Mouse (Mus musculus): ENCODE measurements around the gene Mmd2. TPM values are rescaled to one million over a fixed set of nuclear protein-coding genes. Genes with fewer than 3 reads are reported as not detected.

Mmd2 gene
- polyA plus RNA-seq, 1 experiment from 2014 or later = 2.0 TPM

DNA sequence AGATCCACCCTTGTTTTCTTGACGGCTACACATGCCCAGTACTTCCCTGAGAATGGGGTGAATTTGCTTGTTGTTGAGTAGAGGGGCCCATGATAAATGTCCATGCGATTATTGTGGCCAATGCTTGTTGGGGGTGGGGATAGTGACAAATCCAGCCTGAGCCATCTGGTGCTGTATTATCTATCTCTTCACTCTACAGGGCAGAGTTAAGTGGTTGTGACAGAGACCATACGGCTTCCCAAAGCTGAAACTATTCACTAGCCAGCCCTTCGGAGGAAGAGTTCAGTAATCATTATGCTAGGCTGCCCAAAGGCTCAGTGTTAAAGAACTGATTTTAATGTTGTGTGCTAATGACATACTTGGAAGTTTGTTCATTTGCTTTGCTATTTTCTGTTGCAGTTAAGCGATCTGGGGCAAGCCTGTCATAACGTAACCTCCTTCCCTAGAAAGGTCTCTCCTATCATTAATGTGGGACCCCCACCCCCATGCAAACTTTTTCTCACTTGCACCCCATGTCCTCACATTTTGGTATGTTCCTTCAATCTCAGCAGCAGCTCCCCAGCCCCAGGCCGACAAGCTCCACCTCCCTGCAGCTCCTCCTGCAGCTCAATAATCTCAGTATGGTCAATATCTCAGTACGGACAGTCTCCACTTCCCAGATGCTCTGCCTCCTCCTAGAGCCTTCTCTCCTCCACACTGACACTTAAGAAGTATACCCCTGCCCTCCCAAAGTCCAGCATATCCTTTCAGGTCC is 83.7 kb downstream of the Mmd2 start:
- no peaks in the 10 kb centered on the region for H3K36me3 ChIP-seq (replicated peaks)
- no peak overlapping the region for H3K4me3 ChIP-seq
- 86% methylated on average over 8 of the region's 8 CpGs for whole genome bisulfite sequencing
- peaks cover 24% of the 10 kb centered on the region for H3K27me3 ChIP-seq (ENCODE audit: poor library complexity, severe bottlenecking)
- DNase-seq (ENCODE audit: extremely low spot score, low spot score) = no peak
- H3K27ac ChIP-seq = no peak overlapping the region
- peaks cover 3% of the 10 kb centered on the region for H3K4me1 ChIP-seq
- H3K9me3 ChIP-seq = peaks cover 4% of the 10 kb centered on the region

- no peaks in the 10 kb centered on the region for H3K27me3 ChIP-seq (ENCODE audit: poor library complexity, severe bottlenecking)
- WGBS = 88% methylated on average over 11 of the region's 11 CpGs
- H3K9me3 ChIP-seq = no peaks in the 10 kb centered on the region
- no peak overlapping the region for H3K27ac ChIP-seq
- H3K4me3 ChIP-seq = no peak overlapping the region
- DNase-seq (ENCODE audit: extremely low spot score, low spot score) = no peak
- no peaks in the 10 kb centered on the region for H3K4me1 ChIP-seq
- no peaks in the 10 kb centered on the region for H3K36me3 ChIP-seq (replicated peaks)
These were observed 87.3 kb downstream of the Mmd2 start for GRCm38 (mm10) chr5:142521195-142521866.

DNA sequence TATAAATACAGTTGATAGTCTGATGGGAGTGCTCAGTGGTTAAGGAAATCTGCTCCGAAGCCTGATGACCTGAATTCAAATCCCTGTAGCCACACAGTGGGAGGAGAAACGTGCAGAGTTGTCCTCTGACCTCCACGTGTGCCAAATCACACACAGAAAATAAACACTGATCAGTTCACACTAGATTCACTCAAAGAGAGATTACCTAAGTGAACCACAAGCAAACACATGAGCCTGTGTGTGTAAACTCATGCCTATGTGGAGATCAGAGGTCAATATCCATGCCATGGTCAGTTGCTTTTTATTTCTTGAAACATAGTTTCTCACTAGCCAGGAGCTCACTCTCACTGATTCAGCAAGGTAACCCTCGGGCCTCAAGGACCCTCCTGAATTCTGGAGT is 88.2 kb downstream of the Mmd2 start:
- Histone ChIP-seq H3K4me3 (no peak overlapping the region), H3K9me3 (no peaks in the 10 kb centered on the region), H3K27ac (no peak overlapping the region), H3K36me3 (replicated peaks) (no peaks in the 10 kb centered on the region), H3K27me3 (ENCODE audit: poor library complexity, severe bottlenecking) (no peaks in the 10 kb centered on the region), H3K4me1 (no peaks in the 10 kb centered on the region)
- WGBS = 82% methylated on average over 4 of the region's 4 CpGs
- DNase-seq (ENCODE audit: extremely low spot score, low spot score) = no peak

DNA sequence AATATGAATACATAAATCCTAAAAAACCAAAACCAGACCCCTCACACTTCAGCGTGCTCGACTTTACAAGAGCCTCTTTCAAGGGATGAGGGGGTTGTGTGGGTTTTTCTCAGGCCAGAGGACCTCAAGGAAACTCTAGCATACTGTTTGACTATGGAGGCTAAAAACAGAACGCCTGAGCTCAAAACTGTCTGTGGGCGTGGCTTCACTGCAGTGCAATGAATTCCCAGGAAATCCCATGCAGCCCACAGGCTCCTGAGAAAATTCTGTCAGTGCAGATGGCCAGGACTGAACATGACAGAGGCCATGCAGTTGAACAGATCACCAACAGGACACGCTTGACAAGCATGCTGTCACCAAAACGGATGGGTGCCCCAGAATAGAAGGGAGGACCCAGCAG is 89.6 kb downstream of the Mmd2 start:
- no peak for DNase-seq (ENCODE audit: extremely low spot score, low spot score)
- H3K36me3 ChIP-seq (replicated peaks) = no peaks in the 10 kb centered on the region
- 74% methylated on average over 6 of the region's 6 CpGs for WGBS
- H3K27ac ChIP-seq = no peak overlapping the region
- H3K4me1 ChIP-seq = no peaks in the 10 kb centered on the region
- H3K4me3 ChIP-seq = no peak overlapping the region
- H3K27me3 ChIP-seq (ENCODE audit: poor library complexity, severe bottlenecking) = no peaks in the 10 kb centered on the region
- no peaks in the 10 kb centered on the region for H3K9me3 ChIP-seq

Other genes with a start within 250 kb of the Mmd2 start
- 4.3 and 5.2 TPM in 2 replicates for gene Foxk1, start 207.3 kb downstream of the Mmd2 start, polyA plus RNA-seq (2016; fragmentation: Nextera tagmentation; extraction: Ambion mirVana)
- 10.6 and 12.5 TPM in 2 replicates for gene Ap5z1, start 144.9 kb downstream of the Mmd2 start, polyA plus RNA-seq (2016; fragmentation: Nextera tagmentation; extraction: Ambion mirVana)
- 0.06 and 0.21 TPM in 2 replicates for gene Papolb, start 78.7 kb downstream of the Mmd2 start, polyA plus RNA-seq (2016; fragmentation: Nextera tagmentation; extraction: Ambion mirVana)
- gene Radil, start 57.7 kb downstream of the Mmd2 start, polyA plus RNA-seq (2016; fragmentation: Nextera tagmentation; extraction: Ambion mirVana) = 2.2 and 2.8 TPM in 2 replicates
- 58.2 and 58.6 TPM in 2 replicates for gene Wipi2, start 18.9 kb upstream of the Mmd2 start, polyA plus RNA-seq (2016; fragmentation: Nextera tagmentation; extraction: Ambion mirVana)
- 19.8 and 21.4 TPM in 2 replicates for gene Slc29a4, start 83.7 kb upstream of the Mmd2 start, polyA plus RNA-seq (2016; fragmentation: Nextera tagmentation; extraction: Ambion mirVana)
- 21.5 and 22.7 TPM in 2 replicates for gene Tnrc18, start 208.9 kb upstream of the Mmd2 start, polyA plus RNA-seq (2016; fragmentation: Nextera tagmentation; extraction: Ambion mirVana)